Mouse (Mus musculus) cerebellum, adult 2 months (tissue): Measurements from ENCODE around the gene Ttpal. TPM values are rescaled to one million over a fixed set of nuclear protein-coding genes. Genes with fewer than 3 reads are reported as not detected.

ENCODE experiments used
- DNase-seq, 2 experiments: peaks; one replicate each; pipeline ENCODE4 v3.0.0; 2021
- H3K27ac ChIP-seq: fragments of 200-500 bp; 2 replicates; pipeline ENCODE4 v1.5.1; 2012; ENCODE audit warnings: low read length, control low read depth, inconsistent platforms; ENCODE audit not compliant: insufficient read depth
- H3K27me3 ChIP-seq: fragments of 200-500 bp; 2 replicates; pipeline ENCODE4 v1.6.1; 2012; ENCODE audit warnings: inconsistent platforms, mild to moderate bottlenecking, low read length, moderate library complexity; ENCODE audit not compliant: control insufficient read depth, insufficient read depth
- H3K4me1 ChIP-seq: fragments of 200-500 bp; 2 replicates; pipeline ENCODE4 v1.6.1; 2011; ENCODE audit warnings: low read length; ENCODE audit not compliant: control insufficient read depth, insufficient read depth
- H3K4me3 ChIP-seq: fragments of 200-500 bp; replicated peaks from 2 replicates; pipeline ENCODE3; 2011; ENCODE audit warnings: mild to moderate bottlenecking, low read depth, low read length, control low read depth; ENCODE audit not compliant: insufficient read depth
- CTCF ChIP-seq: fragments of 200-500 bp; IDR thresholded peaks from 2 replicates; pipeline ENCODE4 v1.5.1; 2011; ENCODE audit warnings: low read depth, mild to moderate bottlenecking, control low read depth, low read length, moderate library complexity, borderline replicate concordance; ENCODE audit not compliant: insufficient read depth
- POLR2A ChIP-seq: fragments of 200-500 bp; IDR thresholded peaks from 2 replicates; pipeline ENCODE4 v1.6.1; 2011; ENCODE audit warnings: low read length, control low read depth, borderline replicate concordance; ENCODE audit not compliant: insufficient read depth
- WGBS: fragments of 180-500 bp; shearing (Covaris S2); methylation state at CpG from one replicate; pipeline ENCODE4 v1.1.7; 2018; 5-methylcytosine and 5-hydroxymethylcytosine counted together
- polyA plus RNA-seq: library from polyadenylated mRNA; depleted of rRNA; stranded (reverse); fragments of >200 nt; gene quantifications from 2 replicates; pipeline ENCODE4 v1.2.3, GENCODE M21; 2012

Ttpal gene
- polyA plus RNA-seq, 1 experiment, result 23.7 TPM

- H3K27me3 ChIP-seq, result no peaks in the 10 kb centered on the region
- H3K4me3 ChIP-seq, result no peak overlapping the region
- no peak; the same call in 1 of the 2 replicates for TF ChIP-seq CTCF
- TF ChIP-seq POLR2A, result no peak
- DNase-seq, result peak; percentile 52 to 62
- H3K4me1 ChIP-seq, result peaks cover 7% of the 10 kb centered on the region
- peak overlapping the region; percentile 66 for H3K27ac ChIP-seq
- 18% methylated on average over 12 of the region's 12 CpGs for WGBS
Measured at GRCm38 (mm10) chr2:163609281-163609975, 7.3 kb downstream of the Ttpal start.

- Histone ChIP-seq H3K27ac (no peak overlapping the region), H3K4me3 (no peak overlapping the region), H3K27me3 (no peaks in the 10 kb centered on the region), H3K4me1 (peaks cover 7% of the 10 kb centered on the region)
- WGBS, result 82% methylated on average over 9 of the region's 9 CpGs
- TF ChIP-seq CTCF (no peak), POLR2A (no peak)
- no peak for DNase-seq
Measured at GRCm38 (mm10) chr2:163611176-163611575, 9.1 kb downstream of the Ttpal start.

DNA sequence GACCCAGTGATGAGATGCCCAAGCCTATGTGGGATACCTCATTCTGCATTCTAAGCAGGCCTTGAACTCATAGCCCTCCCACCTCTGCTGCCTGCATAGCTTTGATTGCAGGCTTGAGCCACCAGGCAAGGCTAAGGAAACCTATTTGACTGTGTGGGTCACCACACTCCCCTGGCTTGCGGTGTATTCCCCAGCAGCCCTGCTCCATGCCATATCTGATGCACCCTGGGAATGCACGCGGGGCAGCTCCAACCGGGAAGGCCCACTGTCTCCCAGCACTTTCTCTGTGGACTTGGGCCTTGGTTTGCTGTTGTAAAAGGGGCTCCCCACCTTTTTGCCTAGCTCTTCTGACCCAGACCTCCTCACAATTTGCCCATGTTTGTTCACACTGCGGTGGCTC, 11.1 kb downstream of the Ttpal start:
- Histone ChIP-seq H3K4me1 (peaks cover 7% of the 10 kb centered on the region), H3K27me3 (no peaks in the 10 kb centered on the region), H3K27ac (no peak overlapping the region), H3K4me3 (no peak overlapping the region)
- WGBS, result 97% methylated on average over 5 of the region's 5 CpGs
- TF ChIP-seq CTCF (no peak), POLR2A (no peak)
- no peak for DNase-seq

DNA sequence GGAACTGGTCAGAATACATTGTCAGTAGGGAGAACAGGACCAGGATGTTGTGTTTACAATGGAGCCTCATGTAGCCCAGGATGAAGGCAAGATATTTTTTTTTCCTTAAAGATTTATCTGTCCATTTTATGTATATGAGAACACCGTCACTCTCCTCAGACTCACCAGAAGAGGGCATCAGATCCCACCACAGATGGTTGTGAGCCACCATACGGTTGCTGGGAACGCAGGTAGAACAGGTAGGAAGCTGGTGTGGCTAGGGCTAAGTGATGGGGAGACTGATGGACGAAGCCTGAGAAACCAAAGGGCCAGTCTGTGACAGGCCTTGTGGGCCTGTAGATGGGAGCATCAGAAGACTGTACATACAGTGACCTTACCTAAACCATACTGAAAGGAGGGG, 11.9 kb downstream of the Ttpal start:
- Histone ChIP-seq H3K27me3 (no peaks in the 10 kb centered on the region), H3K4me3 (no peak overlapping the region), H3K27ac (no peak overlapping the region), H3K4me1 (peaks cover 5% of the 10 kb centered on the region)
- TF ChIP-seq POLR2A (no peak), CTCF (no peak)
- 93% methylated on average over 4 of the region's 4 CpGs for WGBS
- no peak for DNase-seq

GRCm38 (mm10) chr2:163615401-163615800, 13.3 kb downstream of the Ttpal start:
- H3K27ac ChIP-seq, result no peak overlapping the region
- 0 out of 2 replicates have a peak, but pooled peaks cover 2% of the 10 kb centered on the region for H3K4me1 ChIP-seq
- no peaks in the 10 kb centered on the region for H3K27me3 ChIP-seq
- DNase-seq, result no peak
- no peak overlapping the region for H3K4me3 ChIP-seq
- 69% methylated on average over 9 of the region's 9 CpGs for WGBS
- TF ChIP-seq POLR2A, result no peak
- TF ChIP-seq CTCF, result no peak

DNA sequence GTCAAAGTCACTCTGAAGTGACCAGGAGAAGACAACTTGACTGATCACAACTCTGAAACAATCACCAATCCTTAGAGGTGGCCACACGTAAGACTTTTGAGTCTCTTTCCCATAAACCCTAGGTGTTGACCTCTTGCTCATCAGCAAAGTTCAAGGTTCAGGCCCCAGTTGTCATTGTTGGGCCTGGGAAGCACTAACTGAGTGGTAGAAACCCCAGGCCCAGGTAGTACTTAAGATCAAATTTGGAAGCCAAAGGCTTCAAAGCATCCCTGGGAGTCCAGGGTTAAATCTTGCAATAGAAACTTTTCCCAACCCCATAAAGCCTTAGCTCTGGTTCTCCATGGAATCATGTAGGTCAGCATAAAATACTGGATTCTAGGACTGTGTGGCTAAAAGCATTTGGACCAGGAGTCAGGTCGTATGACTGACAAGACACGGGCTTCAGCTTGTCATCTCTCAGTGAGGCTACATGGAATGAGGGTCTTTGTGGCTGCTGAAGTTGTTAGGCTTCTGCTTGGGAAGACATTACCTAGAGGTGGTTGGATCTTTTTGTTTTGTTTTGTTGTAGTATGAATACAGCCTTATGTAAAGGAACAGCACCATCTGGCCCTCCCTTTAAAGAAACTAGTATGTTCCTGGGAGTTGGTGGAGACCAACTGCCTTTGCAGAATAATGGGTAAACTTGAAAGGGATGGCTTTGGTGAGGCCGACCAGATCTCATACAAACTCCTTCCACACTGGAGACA, 14.0 kb downstream of the Ttpal start:
- DNase-seq, result no peak
- no peaks in the 10 kb centered on the region for H3K27me3 ChIP-seq
- H3K27ac ChIP-seq, result no peak overlapping the region
- no peaks in the 10 kb centered on the region for H3K4me1 ChIP-seq
- 89% methylated on average over 4 of the region's 4 CpGs for WGBS
- TF ChIP-seq POLR2A, result no peak
- TF ChIP-seq CTCF, result no peak
- no peak overlapping the region for H3K4me3 ChIP-seq

GRCm38 (mm10) chr2:163616652-163617227, 14.6 kb downstream of the Ttpal start:
- 84% methylated on average over 3 of the region's 3 CpGs for WGBS
- Histone ChIP-seq H3K27me3 (no peaks in the 10 kb centered on the region), H3K27ac (no peak overlapping the region), H3K4me1 (no peaks in the 10 kb centered on the region), H3K4me3 (no peak overlapping the region)
- no peak for DNase-seq
- TF ChIP-seq POLR2A (no peak), CTCF (no peak)

- 57% methylated on average over 3 of the region's 3 CpGs for WGBS
- H3K4me1 ChIP-seq, result no peaks in the 10 kb centered on the region
- no peak overlapping the region for H3K27ac ChIP-seq
- TF ChIP-seq CTCF (no peak), POLR2A (no peak)
- H3K4me3 ChIP-seq, result no peak overlapping the region
- no peak for DNase-seq
- no peaks in the 10 kb centered on the region for H3K27me3 ChIP-seq
Measured at GRCm38 (mm10) chr2:163617232-163617863, 15.2 kb downstream of the Ttpal start.
